ENCODE assay signal across 8 mouse cellular contexts in genomic region chr5:137656977-137657376, GRCm38 (mm10). TPM values are rescaled to one million over a fixed set of nuclear protein-coding genes. Genes with fewer than 3 reads are reported as not detected.
DNase-seq lines count a peak whose midpoint lies in the region; ATAC-seq lines count a peak whose summit lies in the region.

No protein-coding gene starts in this region.

- peaks cover 16% of the 10 kb centered on the region for H3K36me3 ChIP-seq in limb, embryonic 11.5 days (ENCODE audit: control insufficient read depth, insufficient read depth, low read length)
- peaks cover 65% of the 10 kb centered on the region for H3K36me3 ChIP-seq in midbrain, embryonic 13.5 days
- peaks cover 12% of the 10 kb centered on the region; the same call in 1 of the 2 replicates for H3K36me3 ChIP-seq in stomach, embryonic 14.5 days (ENCODE audit: control insufficient read depth, insufficient read depth, low read length)

- no peak overlapping the region for H3K9ac ChIP-seq in limb, embryonic 11.5 days (ENCODE audit: low read length)
- no peak overlapping the region for H3K9ac ChIP-seq in midbrain, embryonic 13.5 days (replicated peaks)
- H3K9ac ChIP-seq in stomach, embryonic 14.5 days (replicated peaks; ENCODE audit: low read depth, low read length): no peak overlapping the region

- no peak overlapping the region for H3K27ac ChIP-seq in limb, embryonic 11.5 days (replicated peaks; ENCODE audit: low read depth, low read length)
- no peak overlapping the region for H3K27ac ChIP-seq in midbrain, embryonic 13.5 days
- H3K27ac ChIP-seq in stomach, embryonic 14.5 days (ENCODE audit: low read length): no peak overlapping the region

- no peaks in the 10 kb centered on the region for H3K9me3 ChIP-seq in limb, embryonic 11.5 days (ENCODE audit: control insufficient read depth, low read length)
- H3K9me3 ChIP-seq in midbrain, embryonic 13.5 days: no peaks in the 10 kb centered on the region
- H3K9me3 ChIP-seq in stomach, embryonic 14.5 days (ENCODE audit: control insufficient read depth, low read depth, low read length): no peaks in the 10 kb centered on the region

- 41% methylated on average over 6 of the region's 6 CpGs for WGBS in limb, embryonic 11.5 days
- WGBS in midbrain, embryonic 13.5 days: 37% methylated on average over 6 of the region's 6 CpGs
- 22% methylated on average over 6 of the region's 6 CpGs for WGBS in stomach, embryonic 14.5 days

- H3K4me2 ChIP-seq in limb, embryonic 11.5 days (ENCODE audit: low read depth, severe bottlenecking): no peak overlapping the region
- H3K4me2 ChIP-seq in midbrain, embryonic 13.5 days (replicated peaks): no peak overlapping the region
- H3K4me2 ChIP-seq in stomach, embryonic 14.5 days (replicated peaks; ENCODE audit: low read depth, low read length): no peak overlapping the region

- H3K27me3 ChIP-seq in limb, embryonic 11.5 days (ENCODE audit: control insufficient read depth, insufficient read depth, low read length): no peaks in the 10 kb centered on the region
- H3K27me3 ChIP-seq in midbrain, embryonic 13.5 days: no peaks in the 10 kb centered on the region
- H3K27me3 ChIP-seq in stomach, embryonic 14.5 days (ENCODE audit: control insufficient read depth, insufficient read depth, low read length): no peaks in the 10 kb centered on the region

- ATAC-seq in common myeloid progenitor, adult 5-6 weeks (replicated peaks; ENCODE audit: low read depth, poor library complexity, severe bottlenecking): peak; percentile 75
- no peak for ATAC-seq in limb, embryonic 11.5 days (ENCODE audit: insufficient number of reproducible peaks, low FRiP score, low TSS enrichment, low read depth)
- ATAC-seq in midbrain, embryonic 13.5 days: peak; percentile 51
- peak; percentile 53; the same call in 1 of the 2 replicates for ATAC-seq in stomach, embryonic 14.5 days (ENCODE audit: insufficient number of reproducible peaks, insufficient read depth, low FRiP score, low read depth)

- H3K4me3 ChIP-seq in limb, embryonic 11.5 days (ENCODE audit: low read depth, low read length): no peak overlapping the region
- no peak overlapping the region for H3K4me3 ChIP-seq in midbrain, embryonic 13.5 days (replicated peaks)
- no peak overlapping the region for H3K4me3 ChIP-seq in stomach, embryonic 14.5 days (ENCODE audit: low read depth, low read length)

- DNase-seq in urinary bladder, postnatal 25 days (ENCODE audit: low spot score): peak; percentile 63
- DNase-seq in urinary bladder, adult 2 months (ENCODE audit: low spot score): no peak
- peak; percentile 64 for DNase-seq in gastrocnemius, postnatal 10 days
- DNase-seq in kidney, adult 18-20 months: peak; percentile 79
- DNase-seq in limb, embryonic 11.5 days (ENCODE audit: low spot score): peak; percentile 74

- no peaks in the 10 kb centered on the region for H3K4me1 ChIP-seq in limb, embryonic 11.5 days (ENCODE audit: control insufficient read depth, insufficient read depth, low read length)
- H3K4me1 ChIP-seq in midbrain, embryonic 13.5 days (replicated peaks): no peaks in the 10 kb centered on the region
- H3K4me1 ChIP-seq in stomach, embryonic 14.5 days (ENCODE audit: control insufficient read depth, insufficient read depth, low read length): no peaks in the 10 kb centered on the region

RNA-seq across cellular contexts. Expression of gene Irs3, which starts 11.5 kb away (rescaled TPM):
- polyA plus RNA-seq in urinary bladder, adult 2 months (2012; rRNA removed): 1.2 and 1.4 TPM in 2 replicates
- total RNA-seq in common myeloid progenitor, adult 5-6 weeks (2017): not detected in 2 replicates
- under 1 TPM; 0.42 to 0.61 TPM for total RNA-seq in gastrocnemius, postnatal 10 days (2021)
- 0.31 and 0.47 TPM in 2 replicates for polyA plus RNA-seq in limb, embryonic 11.5 days (2014; fragmentation: Nextera tagmentation; extraction: Ambion mirVana)
- polyA plus RNA-seq in midbrain, embryonic 13.5 days (2015; fragmentation: Nextera tagmentation; extraction: Ambion mirVana): not detected in 2 replicates
- 0.17 TPM in 1 of 2 replicates, not detected in the other for polyA plus RNA-seq in stomach, embryonic 14.5 days (2014; fragmentation: Nextera tagmentation; extraction: Ambion mirVana)

RNA-seq across cellular contexts. Expression of gene Sap25, which starts 15.8 kb away (rescaled TPM):
- 41.4 and 41.6 TPM in 2 replicates for polyA plus RNA-seq in urinary bladder, adult 2 months (2012; rRNA removed)
- 5.6 and 9.3 TPM in 2 replicates for total RNA-seq in common myeloid progenitor, adult 5-6 weeks (2017)
- 1 to 10 TPM; 2.1 to 4.0 TPM for total RNA-seq in gastrocnemius, postnatal 10 days (2021)
- 8.2 and 9.2 TPM in 2 replicates for polyA plus RNA-seq in limb, embryonic 11.5 days (2014; fragmentation: Nextera tagmentation; extraction: Ambion mirVana)
- 2.7 and 10.9 TPM in 2 replicates for polyA plus RNA-seq in midbrain, embryonic 13.5 days (2015; fragmentation: Nextera tagmentation; extraction: Ambion mirVana)
- polyA plus RNA-seq in stomach, embryonic 14.5 days (2014; fragmentation: Nextera tagmentation; extraction: Ambion mirVana): 9.8 and 9.9 TPM in 2 replicates

RNA-seq across cellular contexts. Expression of gene Agfg2, which starts 27.5 kb away (rescaled TPM):
- 24.7 and 25.4 TPM in 2 replicates for polyA plus RNA-seq in urinary bladder, adult 2 months (2012; rRNA removed)
- total RNA-seq in common myeloid progenitor, adult 5-6 weeks (2017): 10.1 and 15.7 TPM in 2 replicates
- total RNA-seq in gastrocnemius, postnatal 10 days (2021): 1 to 10 TPM; 4.3 to 5.9 TPM
- polyA plus RNA-seq in limb, embryonic 11.5 days (2014; fragmentation: Nextera tagmentation; extraction: Ambion mirVana): 14.1 and 15.4 TPM in 2 replicates
- 19.5 and 19.6 TPM in 2 replicates for polyA plus RNA-seq in midbrain, embryonic 13.5 days (2015; fragmentation: Nextera tagmentation; extraction: Ambion mirVana)
- polyA plus RNA-seq in stomach, embryonic 14.5 days (2014; fragmentation: Nextera tagmentation; extraction: Ambion mirVana): 12.9 and 13.2 TPM in 2 replicates

RNA-seq across cellular contexts. Expression of gene Gm20605, which starts 28.0 kb away (rescaled TPM):
- polyA plus RNA-seq in urinary bladder, adult 2 months (2012; rRNA removed): 22.7 and 24.6 TPM in 2 replicates
- total RNA-seq in common myeloid progenitor, adult 5-6 weeks (2017): 6.0 and 6.5 TPM in 2 replicates
- total RNA-seq in gastrocnemius, postnatal 10 days (2021): 1 to 10 TPM; 4.1 to 7.7 TPM
- polyA plus RNA-seq in limb, embryonic 11.5 days (2014; fragmentation: Nextera tagmentation; extraction: Ambion mirVana): 6.5 and 11.5 TPM in 2 replicates
- polyA plus RNA-seq in midbrain, embryonic 13.5 days (2015; fragmentation: Nextera tagmentation; extraction: Ambion mirVana): 9.2 and 9.9 TPM in 2 replicates
- 8.1 and 10.7 TPM in 2 replicates for polyA plus RNA-seq in stomach, embryonic 14.5 days (2014; fragmentation: Nextera tagmentation; extraction: Ambion mirVana)

RNA-seq across cellular contexts. Expression of gene Lrch4, which starts 28.1 kb away (rescaled TPM):
- polyA plus RNA-seq in urinary bladder, adult 2 months (2012; rRNA removed): 17.4 and 19.6 TPM in 2 replicates
- 17.0 and 33.8 TPM in 2 replicates for total RNA-seq in common myeloid progenitor, adult 5-6 weeks (2017)
- total RNA-seq in gastrocnemius, postnatal 10 days (2021): 10 to 100 TPM; 15.9 to 17.7 TPM
- 31.1 and 35.3 TPM in 2 replicates for polyA plus RNA-seq in limb, embryonic 11.5 days (2014; fragmentation: Nextera tagmentation; extraction: Ambion mirVana)
- polyA plus RNA-seq in midbrain, embryonic 13.5 days (2015; fragmentation: Nextera tagmentation; extraction: Ambion mirVana): 18.7 and 21.4 TPM in 2 replicates
- polyA plus RNA-seq in stomach, embryonic 14.5 days (2014; fragmentation: Nextera tagmentation; extraction: Ambion mirVana): 37.1 and 39.2 TPM in 2 replicates
